Mouse (Mus musculus) kidney, adult 8-10 months (tissue): ENCODE measurements around the gene Apex1.
A peak's percentile ranks its signal among the peaks of the same experiment; 100 is the strongest.
"Not testable (repeated sequence)": the region's sequence is repeated elsewhere in the genome, so short reads cannot be mapped to it uniquely, and the experiment has no call there.

Experiments used
- DNase-seq, 2 experiments: peaks; one replicate each; pipeline ENCODE4 v3.0.0; 2022

Apex1 gene

GRCm38 (mm10) chr14:50970822-50971221, 46.1 kb downstream of the Apex1 start:
- DNase-seq: no peak

DNA sequence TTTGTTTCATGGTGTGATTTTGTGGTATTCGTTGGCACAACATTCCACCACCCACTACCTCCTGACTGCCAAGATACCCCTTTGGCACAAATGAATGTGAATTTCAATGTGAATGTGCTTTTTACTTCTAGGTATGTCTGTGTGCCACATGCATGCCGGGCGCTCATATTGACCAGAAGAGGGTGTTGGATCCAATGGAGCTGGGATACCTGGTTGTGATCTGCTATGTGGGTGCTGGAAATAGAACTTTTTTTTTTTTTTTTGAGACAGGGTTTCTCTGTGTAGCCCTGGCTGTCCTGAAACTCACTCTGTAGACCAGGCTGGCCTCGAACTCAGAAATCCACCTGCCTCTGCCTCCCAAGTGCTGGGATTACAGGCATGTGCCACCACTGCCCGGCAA, 48.3 kb downstream of the Apex1 start:
- DNase-seq: not testable (repeated sequence)

- DNase-seq: peak in 1 of 2 experiments; percentile 25
Observed at GRCm38 (mm10) chr14:50973700-50974099, 48.9 kb downstream of the Apex1 start.

- DNase-seq: no peak
Observed at GRCm38 (mm10) chr14:50975001-50975400, 50.2 kb downstream of the Apex1 start.

DNA sequence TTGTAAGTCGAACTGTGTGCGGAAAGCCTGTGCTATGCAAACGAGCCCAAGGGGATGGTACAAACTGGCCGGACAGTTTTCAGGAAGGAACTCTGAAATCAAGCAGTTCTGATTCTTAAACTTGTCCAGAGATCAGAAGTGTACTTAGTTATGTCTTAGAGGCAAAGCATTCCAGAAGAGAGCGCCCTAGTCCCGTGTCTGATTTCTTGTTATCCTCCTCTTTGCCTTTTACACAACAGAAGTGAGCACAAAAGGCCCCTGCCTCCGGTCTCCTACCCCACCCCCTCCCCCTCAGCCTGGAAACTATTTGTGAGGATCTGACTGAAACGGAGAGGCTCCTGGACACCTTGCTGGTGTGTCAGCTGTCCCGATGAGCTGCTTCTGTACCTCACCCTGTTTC, 51.9 kb downstream of the Apex1 start:
- DNase-seq: peak; percentile 28 to 29
